Mouse (Mus musculus) MEL (cell line): Measurements from ENCODE around the gene Gm36864. TPM values are rescaled to one million over a fixed set of nuclear protein-coding genes. Genes with fewer than 3 reads are reported as not detected.

Source experiments
- DNase-seq: peaks from one replicate; pipeline ENCODE4 v3.0.0; 2011; ENCODE audit warnings: low read depth, low spot score
- H3K27ac ChIP-seq: 2 replicates; pipeline ENCODE4 v1.5.1; 2012; ENCODE audit warnings: low read depth, mild to moderate bottlenecking, control low read depth, low read length, moderate library complexity; ENCODE audit not compliant: control insufficient read depth
- H3K27me3 ChIP-seq, 2 experiments: fragments of 150-350 bp in 1 of 2; sonication (generic) in 1 of 2; 2 replicates each; pipeline ENCODE4 v1.6.1; 2012; ENCODE audit warnings: low read length in 2 of 2, mild to moderate bottlenecking in 2 of 2, improper control_type of control experiment in 1 of 2, moderate library complexity in 1 of 2; ENCODE audit not compliant: insufficient read depth in 2 of 2, control insufficient read depth in 1 of 2
- H3K36me3 ChIP-seq, 2 experiments: 2 replicates each; pipeline ENCODE4 v1.6.1; 2012 to 2014; ENCODE audit warnings: low read length in 2 of 2, improper control_type of control experiment in 1 of 2, inconsistent platforms in 1 of 2, mild to moderate bottlenecking in 1 of 2; ENCODE audit not compliant: insufficient read depth in 2 of 2, control insufficient read depth in 1 of 2
- H3K4me1 ChIP-seq, 2 experiments: fragments of 150-350 bp in 1 of 2; sonication (generic) in 1 of 2; 2 replicates each; pipeline ENCODE4 v1.6.1; 2012; ENCODE audit warnings: low read length in 2 of 2, improper control_type of control experiment in 1 of 2, mild to moderate bottlenecking in 1 of 2; ENCODE audit not compliant: insufficient read depth in 2 of 2, control insufficient read depth in 1 of 2
- H3K4me3 ChIP-seq, 2 experiments: fragments of 150-350 bp in 1 of 2; sonication (generic) in 1 of 2; 2 replicates each; pipeline ENCODE4 v1.5.1; 2012; ENCODE audit warnings: low read depth in 2 of 2, low read length in 2 of 2, mild to moderate bottlenecking in 2 of 2, moderate library complexity in 2 of 2, control low read depth in 1 of 2, improper control_type of control experiment in 1 of 2; ENCODE audit not compliant: control insufficient read depth in 1 of 2, insufficient read depth in 1 of 2
- H3K79me2 ChIP-seq: 2 replicates; pipeline ENCODE4 v1.6.1; 2012; ENCODE audit warnings: mild to moderate bottlenecking, low read length, moderate library complexity; ENCODE audit not compliant: control insufficient read depth, poor library complexity, insufficient read depth
- H3K9ac ChIP-seq: 2 replicates; pipeline ENCODE4 v1.6.1; 2012; ENCODE audit warnings: low read depth, mild to moderate bottlenecking, control low read depth, low read length, moderate library complexity; ENCODE audit not compliant: control insufficient read depth, poor library complexity, severe bottlenecking
- H3K9me3 ChIP-seq: fragments of 150-350 bp; sonication (generic); replicated peaks from 2 replicates; pipeline ENCODE4 v1.6.1; 2012; ENCODE audit warnings: mild to moderate bottlenecking, low read length, improper control_type of control experiment, moderate library complexity; ENCODE audit not compliant: insufficient read depth
- BHLHE40 ChIP-seq: IDR thresholded peaks from 2 replicates; pipeline ENCODE4 v1.6.1; 2012; ENCODE audit warnings: low read depth, mild to moderate bottlenecking, inconsistent platforms, low read length, improper control_type of control experiment, borderline replicate concordance
- CHD1 ChIP-seq: IDR thresholded peaks from 2 replicates; pipeline ENCODE4 v1.6.1; 2012; ENCODE audit warnings: low read depth, mild to moderate bottlenecking, inconsistent platforms, low read length, improper control_type of control experiment
- CHD2 ChIP-seq: IDR thresholded peaks from 2 replicates; pipeline ENCODE4 v1.6.1; 2011; ENCODE audit warnings: low read length, improper control_type of control experiment
- E2F4 ChIP-seq: IDR thresholded peaks from 2 replicates; pipeline ENCODE4 v1.6.1; 2011; ENCODE audit warnings: low read depth, low read length, improper control_type of control experiment, borderline replicate concordance
- ELF1 ChIP-seq: IDR thresholded peaks from 2 replicates; pipeline ENCODE4 v1.6.1; 2014; ENCODE audit warnings: low read depth, mild to moderate bottlenecking, inconsistent platforms, low read length, improper control_type of control experiment, moderate library complexity
- GABPA ChIP-seq: IDR thresholded peaks from 2 replicates; pipeline ENCODE4 v1.6.1; 2012; ENCODE audit warnings: low read depth, mild to moderate bottlenecking, inconsistent platforms, low read length, improper control_type of control experiment, moderate library complexity
- GATA1 ChIP-seq: IDR thresholded peaks from 2 replicates; pipeline ENCODE4 v1.6.1; 2011; ENCODE audit warnings: low read depth, low read length, improper control_type of control experiment
- JUND ChIP-seq: IDR thresholded peaks from 2 replicates; pipeline ENCODE4 v1.6.1; 2011; ENCODE audit warnings: low read depth, mild to moderate bottlenecking, improper control_type of control experiment, low read length
- KAT2A ChIP-seq: conservative IDR thresholded peaks from 2 replicates; pipeline ENCODE4 v1.6.1; 2012; ENCODE audit warnings: low read depth, low read length, improper control_type of control experiment, inconsistent platforms
- MAFK ChIP-seq: IDR thresholded peaks from 2 replicates; pipeline ENCODE4 v1.6.1; 2011; ENCODE audit warnings: low read depth, mild to moderate bottlenecking, low read length, improper control_type of control experiment, borderline replicate concordance
- MAZ ChIP-seq: IDR thresholded peaks from 2 replicates; pipeline ENCODE4 v1.6.1; 2012; ENCODE audit warnings: low read depth, mild to moderate bottlenecking, inconsistent platforms, low read length, improper control_type of control experiment
- MEF2A ChIP-seq: IDR thresholded peaks from 2 replicates; pipeline ENCODE4 v1.6.1; 2014; ENCODE audit warnings: low read depth, mild to moderate bottlenecking, inconsistent platforms, low read length, improper control_type of control experiment; ENCODE audit not compliant: poor library complexity, insufficient replicate concordance, severe bottlenecking; ENCODE audit errors: extremely low read depth
- MXI1 ChIP-seq: IDR thresholded peaks from 2 replicates; pipeline ENCODE4 v1.6.1; 2011; ENCODE audit warnings: mild to moderate bottlenecking, low read depth, low read length, improper control_type of control experiment
- MYB ChIP-seq: IDR thresholded peaks from 2 replicates; pipeline ENCODE4 v1.6.1; 2011; ENCODE audit warnings: mild to moderate bottlenecking, low read depth, low read length, improper control_type of control experiment
- NELFE ChIP-seq: IDR thresholded peaks from 2 replicates; pipeline ENCODE4 v1.6.1; 2011; ENCODE audit warnings: low read depth, low read length, improper control_type of control experiment
- NRF1 ChIP-seq: IDR thresholded peaks from 2 replicates; pipeline ENCODE4 v1.6.1; 2014; ENCODE audit warnings: low read depth, mild to moderate bottlenecking, inconsistent platforms, low read length, improper control_type of control experiment, moderate library complexity; ENCODE audit not compliant: poor library complexity, insufficient read depth, severe bottlenecking
- POLR2AphosphoS5 ChIP-seq: IDR thresholded peaks from 2 replicates; pipeline ENCODE4 v1.6.1; 2012; ENCODE audit warnings: low read depth, borderline replicate concordance, mild to moderate bottlenecking, inconsistent platforms, low read length, moderate library complexity, mixed read lengths
- RAD21 ChIP-seq: IDR thresholded peaks from 2 replicates; pipeline ENCODE4 v1.6.1; 2011; ENCODE audit warnings: mild to moderate bottlenecking, low read depth, low read length, improper control_type of control experiment
- SIN3A ChIP-seq: IDR thresholded peaks from 2 replicates; pipeline ENCODE4 v1.6.1; 2012; ENCODE audit warnings: low read length, improper control_type of control experiment, inconsistent platforms
- SMC3 ChIP-seq: IDR thresholded peaks from 2 replicates; pipeline ENCODE4 v1.6.1; 2011; ENCODE audit warnings: low read depth, low read length, improper control_type of control experiment
- TBP ChIP-seq: IDR thresholded peaks from 2 replicates; pipeline ENCODE4 v1.8.0; 2011; ENCODE audit warnings: low read depth, low read length, improper control_type of control experiment
- TCF12 ChIP-seq: IDR thresholded peaks from 2 replicates; pipeline ENCODE4 v1.6.1; 2014; ENCODE audit warnings: low read depth, mild to moderate bottlenecking, inconsistent platforms, low read length, improper control_type of control experiment, moderate library complexity
- UBTF ChIP-seq: IDR thresholded peaks from 2 replicates; pipeline ENCODE4 v1.6.1; 2012; ENCODE audit warnings: low read depth, mild to moderate bottlenecking, inconsistent platforms, low read length, improper control_type of control experiment, moderate library complexity, borderline replicate concordance; ENCODE audit not compliant: insufficient read depth
- USF1 ChIP-seq: IDR thresholded peaks from 2 replicates; pipeline ENCODE4 v1.6.1; 2014; ENCODE audit warnings: low read depth, mild to moderate bottlenecking, inconsistent platforms, low read length, improper control_type of control experiment, moderate library complexity
- USF2 ChIP-seq, 2 experiments: IDR thresholded peaks; 2 replicates each; pipeline ENCODE4 v1.6.1; 2011 to 2012; ENCODE audit warnings: improper control_type of control experiment in 2 of 2, low read length in 2 of 2, borderline replicate concordance in 1 of 2, inconsistent platforms in 1 of 2, low read depth in 1 of 2, mild to moderate bottlenecking in 1 of 2; ENCODE audit not compliant: insufficient read depth in 1 of 2
- ZC3H11A ChIP-seq: IDR thresholded peaks from 2 replicates; pipeline ENCODE4 v1.6.1; 2012; ENCODE audit warnings: low read depth, mild to moderate bottlenecking, inconsistent platforms, low read length, improper control_type of control experiment
- ZKSCAN1 ChIP-seq: IDR thresholded peaks from 2 replicates; pipeline ENCODE4 v1.6.1; 2012; ENCODE audit warnings: low read depth, mild to moderate bottlenecking, inconsistent platforms, low read length, improper control_type of control experiment, moderate library complexity
- ZMIZ1 ChIP-seq: IDR thresholded peaks from 2 replicates; pipeline ENCODE4 v1.6.1; 2012; ENCODE audit warnings: low read depth, mild to moderate bottlenecking, inconsistent platforms, low read length, improper control_type of control experiment, moderate library complexity
- ZNF384 ChIP-seq: IDR thresholded peaks from 2 replicates; pipeline ENCODE4 v1.6.1; 2012; ENCODE audit warnings: low read depth, mild to moderate bottlenecking, inconsistent platforms, low read length, improper control_type of control experiment
- polyA plus RNA-seq, 2 experiments: library from polyadenylated mRNA; stranded (reverse) in 1 of 2; unstranded in 1 of 2; fragments of >175 nt in 1 of 2; fragments of >200 nt in 1 of 2; gene quantifications; 2 replicates each; pipeline versions ENCODE4 v1.2.1 to v1.2.4; 2012; ENCODE audit warnings: low replicate concordance in 2 of 2, low read depth in 1 of 2; ENCODE audit not compliant: insufficient read length in 2 of 2, insufficient read depth in 1 of 2, missing spikeins in 1 of 2
- total RNA-seq: library from RNA; depleted of rRNA; stranded (reverse); fragments of 300-350 nt; gene quantifications from 2 replicates; pipeline ENCODE4 v1.2.3, GENCODE M21; 2012

Gene Gm36864
- total and polyA plus RNA-seq, 3 experiments: 0.08 TPM; not detected in 2

DNA sequence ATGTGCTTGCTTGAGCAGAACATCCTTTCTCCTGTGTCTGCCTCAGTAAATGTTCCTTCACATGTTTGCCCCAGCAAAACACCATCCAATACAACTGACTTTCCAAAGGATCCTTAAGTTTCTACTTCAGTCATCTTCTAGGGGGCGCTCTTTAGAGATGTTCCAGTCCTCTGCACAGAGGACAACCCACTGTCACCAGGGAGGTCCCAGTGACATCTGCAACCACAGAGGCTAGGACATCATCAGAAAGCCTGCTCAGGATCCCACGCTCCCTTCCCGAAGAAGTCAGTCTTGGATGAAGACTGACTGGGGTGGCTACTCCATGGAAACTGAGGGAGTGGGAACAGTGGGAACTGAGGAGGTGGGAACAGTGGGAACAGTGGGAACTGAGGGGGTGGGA, 39.6 kb downstream of the Gm36864 start:
- Histone ChIP-seq H3K36me3 (no peaks in the 10 kb centered on the region), H3K9me3 (no peaks in the 10 kb centered on the region), H3K27ac (no peak overlapping the region), H3K4me3 (no peak overlapping the region), H3K79me2 (no peaks in the 10 kb centered on the region), H3K4me1 (no peaks in the 10 kb centered on the region), H3K27me3 (no peaks in the 10 kb centered on the region), H3K9ac (no peak overlapping the region)
- no peak for DNase-seq
- TF ChIP-seq USF1 (no peak), UBTF (no peak), RAD21 (no peak), MAFK (no peak), CHD1 (no peak), BHLHE40 (no peak), POLR2AphosphoS5 (no peak), MXI1 (no peak), USF2 (IDR thresholded peaks at IDR 0.05; ENCODE audit: borderline replicate concordance in 1 of 2, insufficient read depth in 1 of 2, low read depth in 1 of 2, low read length in 2 of 2) (no peak), CHD2 (no peak), SMC3 (no peak), MAZ (no peak), MEF2A (no peak), ZKSCAN1 (no peak), GABPA (no peak), ZC3H11A (no peak)

DNA sequence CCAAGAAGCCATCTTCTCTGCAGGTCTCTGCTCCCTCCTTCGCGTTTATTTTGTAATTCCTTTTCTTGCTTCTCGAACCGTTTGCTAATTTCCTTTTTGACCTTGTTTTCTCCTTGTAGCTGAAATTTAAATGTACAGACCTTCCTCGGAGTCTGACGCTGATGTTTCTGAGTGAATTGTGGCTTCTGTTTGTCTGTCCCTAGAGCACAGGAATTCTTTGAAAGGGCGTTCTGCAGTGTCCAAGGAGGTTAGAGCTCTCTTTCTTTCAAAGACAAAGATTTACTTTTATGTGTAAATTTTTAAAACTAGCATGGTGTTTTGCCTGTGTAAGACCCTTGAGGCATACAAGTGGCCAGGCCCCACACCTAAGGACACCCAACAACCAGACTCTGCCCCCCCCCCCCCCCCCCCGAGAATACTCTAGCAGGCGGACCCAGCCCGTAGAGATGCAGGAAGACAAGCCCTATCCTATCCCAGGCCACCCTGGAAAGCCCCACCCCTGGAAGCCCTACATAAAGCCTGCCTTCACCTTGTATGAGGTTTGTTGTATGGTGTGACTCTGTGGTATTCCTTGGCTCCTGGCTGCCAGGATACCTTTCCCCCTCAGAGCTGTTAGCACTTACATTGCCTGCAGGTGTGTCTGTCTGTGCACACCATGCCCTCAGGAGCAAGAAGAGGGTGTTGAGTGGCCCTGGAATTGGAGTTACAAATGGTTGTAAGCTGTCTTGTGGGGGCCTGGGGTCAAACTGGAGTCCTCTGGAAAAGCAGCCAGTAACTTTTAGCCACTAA, 40.7 kb downstream of the Gm36864 start:
- Histone ChIP-seq H3K9ac (no peak overlapping the region), H3K4me1 (no peaks in the 10 kb centered on the region), H3K9me3 (no peaks in the 10 kb centered on the region), H3K4me3 (no peak overlapping the region), H3K79me2 (no peaks in the 10 kb centered on the region), H3K27ac (no peak overlapping the region), H3K27me3 (no peaks in the 10 kb centered on the region), H3K36me3 (no peaks in the 10 kb centered on the region)
- TF ChIP-seq JUND: no peak
- TF ChIP-seq GATA1: no peak
- TF ChIP-seq USF2 (IDR thresholded peaks at IDR 0.05; ENCODE audit: borderline replicate concordance in 1 of 2, insufficient read depth in 1 of 2, low read depth in 1 of 2, low read length in 2 of 2): no peak
- TF ChIP-seq NELFE: no peak
- TF ChIP-seq TCF12: no peak
- no peak for TF ChIP-seq ELF1
- no peak for TF ChIP-seq TBP
- no peak for TF ChIP-seq E2F4
- no peak for TF ChIP-seq ZNF384
- TF ChIP-seq KAT2A: no peak
- TF ChIP-seq SIN3A: no peak
- TF ChIP-seq ZMIZ1: no peak
- no peak for TF ChIP-seq NRF1
- no peak for TF ChIP-seq GABPA
- TF ChIP-seq MYB: no peak
- no peak for DNase-seq
